In the genomic region with DNA sequence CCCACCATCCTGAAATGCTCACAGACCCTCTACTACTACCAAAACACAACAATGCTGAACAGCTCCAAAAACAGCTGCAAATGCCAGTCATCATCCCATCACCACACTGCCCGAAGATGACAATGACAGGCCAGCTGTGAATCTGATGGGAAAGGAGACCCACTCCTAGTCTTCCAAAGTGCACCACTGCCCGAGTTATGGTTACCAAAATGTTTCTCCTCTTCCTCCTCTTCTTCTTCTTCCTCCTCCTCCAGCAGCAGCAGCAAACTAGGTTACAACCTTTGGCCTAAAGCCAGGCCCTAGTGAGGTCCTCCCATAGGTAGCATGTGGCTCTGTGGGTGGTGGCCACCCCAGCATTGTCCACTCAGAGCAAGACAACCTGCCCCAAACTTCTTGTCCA, we compare ENCODE assay signal across 11 mouse cellular contexts.
"Had no signal": no experiment of that assay in that cellular context is flagged by ENCODE, and none has a peak within 500 bp of the region (broad histone marks: within the 10 kb centered on the region; RNA-seq: fewer than 3 reads in every experiment).

No protein-coding gene starts in this region.

- DNase-seq: kidney, adult 18-20 months; kidney, postnatal 10 days; kidney, postnatal 4 days; layer of hippocampus, postnatal 36 days; lung, embryonic 14.5 days; lung, postnatal 14 days; retina, postnatal 1 day; right cerebral cortex, postnatal 4 days; spleen, adult 18-20 months; thymus, adult 18-20 months; thymus, postnatal 14 days had no signal
